In the genomic region with DNA sequence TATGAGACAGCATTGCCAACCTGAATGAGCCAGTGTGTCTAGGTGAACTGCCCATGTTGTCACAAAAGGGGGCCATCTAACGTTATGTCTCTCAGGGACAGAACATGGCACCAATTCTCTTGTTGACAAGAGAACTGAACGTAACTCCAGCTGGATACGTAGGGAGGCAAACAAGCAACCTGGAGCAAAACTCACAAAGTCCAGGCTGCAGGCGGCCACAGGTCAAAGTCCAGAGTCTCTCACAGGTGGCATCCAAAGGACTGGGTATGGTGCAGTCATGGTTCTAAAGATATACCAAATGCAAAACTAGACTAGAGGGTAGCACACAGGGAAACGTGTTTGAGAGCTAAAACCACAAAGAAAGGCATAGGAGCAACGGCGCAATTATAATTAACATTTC, we compare ENCODE assay signal across 24 mouse cellular contexts. TPM values are rescaled to one million over a fixed set of nuclear protein-coding genes. Genes with fewer than 3 reads are reported as not detected.
"Had no signal": no experiment of that assay in that cellular context is flagged by ENCODE, and none has a peak within 500 bp of the region (broad histone marks: within the 10 kb centered on the region; RNA-seq: fewer than 3 reads in every experiment).

No protein-coding gene starts in this region.

- ATAC-seq: intestine, postnatal 0 days; midbrain, embryonic 13.5 days; midbrain, embryonic 16.5 days had no signal

- H3K4me3 ChIP-seq: hindbrain, embryonic 15.5 days; limb, embryonic 12.5 days; limb, embryonic 15.5 days; lung, embryonic 15.5 days; megakaryocyte, embryonic 14.5 days; midbrain, embryonic 10.5 days; midbrain, embryonic 13.5 days; myocyte; neural tube, embryonic 13.5 days; stomach, embryonic 15.5 days had no signal

- DNase-seq: layer of hippocampus, postnatal 36 days; left cerebral cortex, postnatal 4 days; lung, adult 18-20 months; lung, postnatal 10 days; lung, postnatal 36 days; retina, postnatal 1 day; right cerebral cortex, postnatal 25 days; spleen, adult 18-20 months; thymus, postnatal 25 days had no signal

- H3K4me1 ChIP-seq: hindbrain, embryonic 15.5 days; limb, embryonic 15.5 days; lung, embryonic 15.5 days; midbrain, embryonic 10.5 days; midbrain, embryonic 13.5 days; neural tube, embryonic 13.5 days; stomach, embryonic 15.5 days had no signal

- H3K36me3 ChIP-seq: hindbrain, embryonic 15.5 days; limb, embryonic 12.5 days; limb, embryonic 15.5 days; lung, embryonic 15.5 days; midbrain, embryonic 10.5 days; midbrain, embryonic 13.5 days; neural tube, embryonic 13.5 days; stomach, embryonic 15.5 days had no signal

- H3K27me3 ChIP-seq: hindbrain, embryonic 15.5 days; limb, embryonic 12.5 days; limb, embryonic 15.5 days; lung, embryonic 15.5 days; midbrain, embryonic 13.5 days; neural tube, embryonic 13.5 days; stomach, embryonic 15.5 days had no signal

- H3K27ac ChIP-seq: hindbrain, embryonic 15.5 days; limb, embryonic 12.5 days; limb, embryonic 15.5 days; liver, embryonic 14.5 days; lung, embryonic 15.5 days; midbrain, embryonic 10.5 days; midbrain, embryonic 13.5 days; neural tube, embryonic 13.5 days; stomach, embryonic 15.5 days had no signal

- H3K4me2 ChIP-seq: hindbrain, embryonic 15.5 days; limb, embryonic 12.5 days; limb, embryonic 15.5 days; lung, embryonic 15.5 days; midbrain, embryonic 13.5 days; neural tube, embryonic 13.5 days; stomach, embryonic 15.5 days had no signal

- H3K9me3 ChIP-seq: hindbrain, embryonic 15.5 days; limb, embryonic 12.5 days; limb, embryonic 15.5 days; lung, embryonic 15.5 days; midbrain, embryonic 10.5 days; midbrain, embryonic 13.5 days; neural tube, embryonic 13.5 days; stomach, embryonic 15.5 days had no signal

- H3K9ac ChIP-seq: hindbrain, embryonic 15.5 days; limb, embryonic 12.5 days; limb, embryonic 15.5 days; liver, embryonic 14.5 days; lung, embryonic 15.5 days; midbrain, embryonic 13.5 days; neural tube, embryonic 13.5 days; stomach, embryonic 15.5 days had no signal

RNA-seq across cellular contexts. Expression of gene Prss43, which starts 5.1 kb away (rescaled TPM):
- polyA plus RNA-seq: hindbrain, embryonic 15.5 days; intestine, embryonic 14.5 days; intestine, postnatal 0 days; limb, embryonic 12.5 days; limb, embryonic 15.5 days; liver, embryonic 14.5 days; lung, embryonic 15.5 days; midbrain, embryonic 10.5 days; midbrain, embryonic 13.5 days; midbrain, embryonic 16.5 days; myocyte; neural tube, embryonic 13.5 days; stomach, embryonic 15.5 days; thymus, postnatal 0 days had no signal

RNA-seq across cellular contexts. Expression of gene Prss44, which starts 7.6 kb away (rescaled TPM):
- polyA plus RNA-seq: hindbrain, embryonic 15.5 days; intestine, embryonic 14.5 days; intestine, postnatal 0 days; limb, embryonic 12.5 days; limb, embryonic 15.5 days; liver, embryonic 14.5 days; lung, embryonic 15.5 days; midbrain, embryonic 10.5 days; midbrain, embryonic 13.5 days; midbrain, embryonic 16.5 days; myocyte; neural tube, embryonic 13.5 days; stomach, embryonic 15.5 days had no signal

RNA-seq across cellular contexts. Expression of gene Prss45, which starts 13.0 kb away (rescaled TPM):
- polyA plus RNA-seq: hindbrain, embryonic 15.5 days; intestine, embryonic 14.5 days; intestine, postnatal 0 days; limb, embryonic 12.5 days; limb, embryonic 15.5 days; liver, embryonic 14.5 days; lung, embryonic 15.5 days; midbrain, embryonic 10.5 days; midbrain, embryonic 13.5 days; myocyte; neural tube, embryonic 13.5 days; stomach, embryonic 15.5 days; thymus, postnatal 0 days had no signal

RNA-seq across cellular contexts. Expression of gene Prss46, which starts 22.9 kb away (rescaled TPM):
- polyA plus RNA-seq: hindbrain, embryonic 15.5 days; intestine, embryonic 14.5 days; intestine, postnatal 0 days; limb, embryonic 12.5 days; limb, embryonic 15.5 days; liver, embryonic 14.5 days; lung, embryonic 15.5 days; midbrain, embryonic 10.5 days; midbrain, embryonic 13.5 days; midbrain, embryonic 16.5 days; neural tube, embryonic 13.5 days; stomach, embryonic 15.5 days; thymus, postnatal 0 days had no signal

RNA-seq across cellular contexts. Expression of gene Prss42, which starts 23.5 kb away (rescaled TPM):
- polyA plus RNA-seq: hindbrain, embryonic 15.5 days; intestine, embryonic 14.5 days; intestine, postnatal 0 days; limb, embryonic 12.5 days; limb, embryonic 15.5 days; lung, embryonic 15.5 days; midbrain, embryonic 10.5 days; midbrain, embryonic 13.5 days; midbrain, embryonic 16.5 days; myocyte; neural tube, embryonic 13.5 days; stomach, embryonic 15.5 days; thymus, postnatal 0 days had no signal
